8 mouse cellular contexts compared by ENCODE assay signal in genomic region chr7:128237593-128237926, GRCm38 (mm10). TPM values are rescaled to one million over a fixed set of nuclear protein-coding genes. Genes with fewer than 3 reads are reported as not detected.
DNase-seq lines count a peak whose midpoint lies in the region; ATAC-seq and TF ChIP-seq lines count a peak whose summit lies in the region.

No protein-coding gene starts in this region.

- peak overlapping the region; percentile 78 for H3K4me2 ChIP-seq in heart, embryonic 16.5 days (ENCODE audit: low read depth, low read length)
- peak overlapping the region; percentile 81 for H3K4me2 ChIP-seq in hindbrain, embryonic 11.5 days (replicated peaks; ENCODE audit: low read depth, low read length)
- H3K4me2 ChIP-seq in midbrain, embryonic 11.5 days: peak overlapping the region; percentile 89

- H3K27me3 ChIP-seq in heart, embryonic 16.5 days (ENCODE audit: control insufficient read depth, insufficient read depth, low read length): no peaks in the 10 kb centered on the region
- H3K27me3 ChIP-seq in MEL (ENCODE audit: control insufficient read depth in 1 of 2, insufficient read depth in 2 of 2, low read length in 2 of 2): no peaks in the 10 kb centered on the region
- H3K27me3 ChIP-seq in hindbrain, embryonic 11.5 days (ENCODE audit: control insufficient read depth, insufficient read depth, low read length): no peaks in the 10 kb centered on the region
- no peaks in the 10 kb centered on the region for H3K27me3 ChIP-seq in midbrain, embryonic 11.5 days (ENCODE audit: control insufficient read depth, insufficient read depth, low read length)

- intact Hi-C loops in heart, postnatal 25 days (cut with DNase I): loop anchor here (2.0 to 10.0 kb wide), 2 partner anchors 107 to 217 kb away; no protein-coding TSS in a partner anchor
- intact Hi-C loops in gastrocnemius, postnatal 36 days (cut with DNase I): no loop called here

- peaks cover 6% of the 10 kb centered on the region for H3K79me2 ChIP-seq in MEL (ENCODE audit: control insufficient read depth, insufficient read depth, low read length, poor library complexity)

- H3K27ac ChIP-seq in heart, embryonic 16.5 days (ENCODE audit: low read length): peak overlapping the region; percentile 99
- peak overlapping the region; percentile 99 for H3K27ac ChIP-seq in MEL (ENCODE audit: control insufficient read depth, low read depth, low read length)
- H3K27ac ChIP-seq in hindbrain, embryonic 11.5 days (ENCODE audit: low read depth, low read length): peak overlapping the region; percentile 94
- H3K27ac ChIP-seq in midbrain, embryonic 11.5 days (ENCODE audit: low read depth, low read length): peak overlapping the region; percentile 91; the same call in 1 of the 2 replicates

- 0% methylated on average over 25 of the region's 25 CpGs for WGBS in heart, embryonic 16.5 days
- WGBS in hindbrain, embryonic 11.5 days: under 1% methylated on average over 25 of the region's 25 CpGs
- under 1% methylated on average over 25 of the region's 25 CpGs for WGBS in midbrain, embryonic 11.5 days

- no peak for ATAC-seq in heart, embryonic 16.5 days (replicated peaks; ENCODE audit: extremely low read depth, insufficient read depth, low FRiP score)
- no peak for ATAC-seq in hindbrain, embryonic 11.5 days (ENCODE audit: low FRiP score)
- ATAC-seq in midbrain, embryonic 11.5 days (ENCODE audit: low FRiP score): peak; percentile 49; the same call in 1 of the 2 replicates

- H3K9me3 ChIP-seq in heart, embryonic 16.5 days (replicated peaks; ENCODE audit: control insufficient read depth, low read length): no peaks in the 10 kb centered on the region
- no peaks in the 10 kb centered on the region for H3K9me3 ChIP-seq in MEL (replicated peaks; ENCODE audit: insufficient read depth, low read length)
- no peaks in the 10 kb centered on the region for H3K9me3 ChIP-seq in hindbrain, embryonic 11.5 days (ENCODE audit: control insufficient read depth, low read length)
- H3K9me3 ChIP-seq in midbrain, embryonic 11.5 days (ENCODE audit: control insufficient read depth, low read length): no peaks in the 10 kb centered on the region

- TF ChIP-seq POLR2A in MEL (IDR thresholded peaks at IDR 0.05; ENCODE audit: control insufficient read depth in 1 of 2, insufficient read depth in 1 of 2, low read depth in 1 of 2, low read length in 2 of 2, poor library complexity in 1 of 2): peak in 1 of 2 experiments; percentile 67; a peak in 2 of 4 replicates

- peak overlapping the region; percentile 89 for H3K9ac ChIP-seq in heart, embryonic 16.5 days (ENCODE audit: low read length)
- H3K9ac ChIP-seq in MEL (ENCODE audit: control insufficient read depth, low read depth, low read length, poor library complexity, severe bottlenecking): peak overlapping the region; percentile 94
- peak overlapping the region; percentile 87 for H3K9ac ChIP-seq in hindbrain, embryonic 11.5 days (ENCODE audit: low read depth, low read length)
- H3K9ac ChIP-seq in midbrain, embryonic 11.5 days (ENCODE audit: low read length): peak overlapping the region; percentile 85

- peak overlapping the region; percentile 86 for H3K4me3 ChIP-seq in heart, embryonic 16.5 days (ENCODE audit: low read length)
- peak overlapping the region; percentile 80 to 93 for H3K4me3 ChIP-seq in MEL (ENCODE audit: control insufficient read depth in 1 of 2, insufficient read depth in 1 of 2, low read depth in 2 of 2, low read length in 2 of 2)
- H3K4me3 ChIP-seq in hindbrain, embryonic 11.5 days (ENCODE audit: low read depth, low read length): peak overlapping the region; percentile 70
- H3K4me3 ChIP-seq in midbrain, embryonic 11.5 days (ENCODE audit: low read depth, low read length): peak overlapping the region; percentile 72

- peaks cover 15% of the 10 kb centered on the region for H3K4me1 ChIP-seq in heart, embryonic 16.5 days (ENCODE audit: control insufficient read depth, insufficient read depth, low read length)
- peaks cover 0 to 11% of the 10 kb centered on the region in 2 experiments; a peak in 3 of 4 replicates for H3K4me1 ChIP-seq in MEL (ENCODE audit: control insufficient read depth in 1 of 2, insufficient read depth in 2 of 2, low read length in 2 of 2)
- 0 out of 2 replicates have a peak, but pooled peaks cover 4% of the 10 kb centered on the region for H3K4me1 ChIP-seq in hindbrain, embryonic 11.5 days (replicated peaks; ENCODE audit: control insufficient read depth, insufficient read depth, low read length)
- 0 out of 2 replicates have a peak, but pooled peaks cover 3% of the 10 kb centered on the region for H3K4me1 ChIP-seq in midbrain, embryonic 11.5 days (ENCODE audit: control insufficient read depth, insufficient read depth, low read length)

- no peak for TF ChIP-seq CTCF in MEL (IDR thresholded peaks at IDR 0.05 in 2 of 3, conservative IDR thresholded peaks at IDR 0.05 in 1 of 3; ENCODE audit: control insufficient read depth in 1 of 3, insufficient read depth in 1 of 3, low read depth in 2 of 3, low read length in 3 of 3, poor library complexity in 1 of 3, severe bottlenecking in 1 of 3)

- TF ChIP-seq EP300 in MEL (IDR thresholded peaks at IDR 0.05; ENCODE audit: low read depth in 1 of 2, low read length in 2 of 2): peak in 1 of 2 experiments; percentile 14; a peak in 1 of 4 replicates

- DNase-seq in heart, postnatal 25 days (ENCODE audit: low spot score): no peak
- DNase-seq in MEL (ENCODE audit: low read depth, low spot score): no peak
- DNase-seq in hindbrain, embryonic 11.5 days (ENCODE audit: low spot score): no peak
- DNase-seq in midbrain, embryonic 11.5 days (ENCODE audit: low spot score, missing footprints): no peak
- no peak for DNase-seq in gastrocnemius, postnatal 36 days
- DNase-seq in urinary bladder, postnatal 25 days (ENCODE audit: low spot score): no peak
- DNase-seq in gastrocnemius, adult 18-20 months (ENCODE audit: low spot score): no peak

- peaks cover 18% of the 10 kb centered on the region for H3K36me3 ChIP-seq in heart, embryonic 16.5 days (ENCODE audit: control insufficient read depth, insufficient read depth)
- peaks cover 0 to 7% of the 10 kb centered on the region in 2 experiments; a peak in 2 of 4 replicates for H3K36me3 ChIP-seq in MEL (ENCODE audit: control insufficient read depth in 1 of 2, insufficient read depth in 2 of 2, low read length in 2 of 2)
- H3K36me3 ChIP-seq in hindbrain, embryonic 11.5 days (ENCODE audit: control insufficient read depth, insufficient read depth, low read length): no peaks in the 10 kb centered on the region
- peaks cover 4% of the 10 kb centered on the region; the same call in 1 of the 2 replicates for H3K36me3 ChIP-seq in midbrain, embryonic 11.5 days (ENCODE audit: control insufficient read depth, insufficient read depth, low read length)

- TF ChIP-seq RAD21 in MEL (IDR thresholded peaks at IDR 0.05; ENCODE audit: low read depth, low read length): no peak

RNA-seq across cellular contexts. Expression of gene 9130023H24Rik, which starts 0.3 kb away (rescaled TPM):
- polyA plus RNA-seq in heart, embryonic 16.5 days (2015; fragmentation: Nextera tagmentation; extraction: Ambion mirVana): 4.9 and 6.8 TPM in 2 replicates
- total RNA-seq in heart, postnatal 25 days (2021): 1 to 10 TPM; 3.3 to 3.4 TPM
- total RNA-seq in MEL (2012; rRNA removed): 1.2 and 1.5 TPM in 2 replicates
- polyA plus RNA-seq in MEL (2012; ENCODE audit: insufficient read depth in 1 of 2, insufficient read length in 2 of 2, low read depth in 1 of 2, low replicate concordance in 2 of 2, missing spikeins in 1 of 2): under 1 TPM in 1 of 2 experiments, not detected in 1; 0.96 TPM
- polyA plus RNA-seq in hindbrain, embryonic 11.5 days (2014; fragmentation: Nextera tagmentation; extraction: Ambion mirVana): 12.3 and 13.3 TPM in 2 replicates
- 13.7 and 14.2 TPM in 2 replicates for polyA plus RNA-seq in midbrain, embryonic 11.5 days (2014; fragmentation: Nextera tagmentation; extraction: Ambion mirVana)
- total RNA-seq in gastrocnemius, postnatal 36 days (2021): 1 to 10 TPM; 1.4 to 1.7 TPM
- 1 to 10 TPM; 1.6 to 1.7 TPM for total RNA-seq in gastrocnemius, adult 18-20 months (2021)

RNA-seq across cellular contexts. Expression of gene Armc5, which starts 0.4 kb away (rescaled TPM):
- polyA plus RNA-seq in heart, embryonic 16.5 days (2015; fragmentation: Nextera tagmentation; extraction: Ambion mirVana): 12.8 and 13.8 TPM in 2 replicates
- total RNA-seq in heart, postnatal 25 days (2021): 1 to 10 TPM; 6.8 to 7.2 TPM
- 13.3 and 14.6 TPM in 2 replicates for total RNA-seq in MEL (2012; rRNA removed)
- polyA plus RNA-seq in MEL (2012; ENCODE audit: insufficient read depth in 1 of 2, insufficient read length in 2 of 2, low read depth in 1 of 2, low replicate concordance in 2 of 2, missing spikeins in 1 of 2): 10 to 100 TPM in 1 of 2 experiments, not detected in 1; 23.7 TPM
- polyA plus RNA-seq in hindbrain, embryonic 11.5 days (2014; fragmentation: Nextera tagmentation; extraction: Ambion mirVana): 6.5 and 7.4 TPM in 2 replicates
- 5.8 and 7.1 TPM in 2 replicates for polyA plus RNA-seq in midbrain, embryonic 11.5 days (2014; fragmentation: Nextera tagmentation; extraction: Ambion mirVana)
- 1 to 10 TPM; 8.0 to 8.5 TPM for total RNA-seq in gastrocnemius, postnatal 36 days (2021)
- 1 to 10 TPM; 8.3 to 9.0 TPM for total RNA-seq in gastrocnemius, adult 18-20 months (2021)

RNA-seq across cellular contexts. Expression of gene Tgfb1i1, which starts 9.1 kb away (rescaled TPM):
- 161 and 168 TPM in 2 replicates for polyA plus RNA-seq in heart, embryonic 16.5 days (2015; fragmentation: Nextera tagmentation; extraction: Ambion mirVana)
- 10 to 100 TPM; 19.6 to 22.5 TPM for total RNA-seq in heart, postnatal 25 days (2021)
- total RNA-seq in MEL (2012; rRNA removed): 0.10 TPM in 1 of 2 replicates, not detected in the other
- polyA plus RNA-seq in MEL (2012; ENCODE audit: insufficient read depth in 1 of 2, insufficient read length in 2 of 2, low read depth in 1 of 2, low replicate concordance in 2 of 2, missing spikeins in 1 of 2): under 1 TPM in 1 of 2 experiments, not detected in 1; 0.21 TPM
- polyA plus RNA-seq in hindbrain, embryonic 11.5 days (2014; fragmentation: Nextera tagmentation; extraction: Ambion mirVana): 33.0 and 40.9 TPM in 2 replicates
- 32.2 and 34.3 TPM in 2 replicates for polyA plus RNA-seq in midbrain, embryonic 11.5 days (2014; fragmentation: Nextera tagmentation; extraction: Ambion mirVana)
- total RNA-seq in gastrocnemius, postnatal 36 days (2021): 1 to 10 TPM; 5.3 to 6.1 TPM
- total RNA-seq in gastrocnemius, adult 18-20 months (2021): 1 to 10 TPM; 5.5 to 7.0 TPM

RNA-seq across cellular contexts. Expression of gene Slc5a2, which starts 27.9 kb away (rescaled TPM):
- polyA plus RNA-seq in heart, embryonic 16.5 days (2015; fragmentation: Nextera tagmentation; extraction: Ambion mirVana): 0.11 TPM in 1 of 2 replicates, not detected in the other
- not detected for total RNA-seq in heart, postnatal 25 days (2021)
- 0.29 and 0.58 TPM in 2 replicates for total RNA-seq in MEL (2012; rRNA removed)
- polyA plus RNA-seq in MEL (2012; ENCODE audit: insufficient read depth in 1 of 2, insufficient read length in 2 of 2, low read depth in 1 of 2, low replicate concordance in 2 of 2, missing spikeins in 1 of 2): under 1 TPM in 1 of 2 experiments, not detected in 1; 0.25 TPM
- polyA plus RNA-seq in hindbrain, embryonic 11.5 days (2014; fragmentation: Nextera tagmentation; extraction: Ambion mirVana): 0.25 TPM in 1 of 2 replicates, not detected in the other
- 0.16 TPM in 1 of 2 replicates, not detected in the other for polyA plus RNA-seq in midbrain, embryonic 11.5 days (2014; fragmentation: Nextera tagmentation; extraction: Ambion mirVana)
- not detected for total RNA-seq in gastrocnemius, postnatal 36 days (2021)
- total RNA-seq in gastrocnemius, adult 18-20 months (2021): under 1 TPM in 1 of 2 experiments, not detected in 1; 0.39 TPM

RNA-seq across cellular contexts. Expression of gene Cox6a2, which starts 31.4 kb away (rescaled TPM):
- polyA plus RNA-seq in heart, embryonic 16.5 days (2015; fragmentation: Nextera tagmentation; extraction: Ambion mirVana): 1,071 and 1,148 TPM in 2 replicates
- 1,000 to 10,000 TPM; 2,394 to 2,415 TPM for total RNA-seq in heart, postnatal 25 days (2021)
- total RNA-seq in MEL (2012; rRNA removed): 2.9 and 3.1 TPM in 2 replicates
- 10 to 100 TPM in 1 of 2 experiments, not detected in 1; 18.2 TPM for polyA plus RNA-seq in MEL (2012; ENCODE audit: insufficient read depth in 1 of 2, insufficient read length in 2 of 2, low read depth in 1 of 2, low replicate concordance in 2 of 2, missing spikeins in 1 of 2)
- polyA plus RNA-seq in hindbrain, embryonic 11.5 days (2014; fragmentation: Nextera tagmentation; extraction: Ambion mirVana): 0.36 and 0.54 TPM in 2 replicates
- not detected in 2 replicates for polyA plus RNA-seq in midbrain, embryonic 11.5 days (2014; fragmentation: Nextera tagmentation; extraction: Ambion mirVana)
- 1,000 to 10,000 TPM; 1,297 to 1,662 TPM for total RNA-seq in gastrocnemius, postnatal 36 days (2021)
- total RNA-seq in gastrocnemius, adult 18-20 months (2021): 1,000 to 10,000 TPM; 1,835 to 2,031 TPM
